Mouse (Mus musculus): ENCODE data around the gene Cib4.

GRCm38 (mm10) chr5:30554981-30555380, 9.3 kb upstream of the Cib4 start:
- TF ChIP-seq CTCF (IDR thresholded peaks at IDR 0.05; ENCODE audit: borderline replicate concordance, control insufficient read depth, extremely low read depth, insufficient read depth, low read length, poor library complexity) (no peak), POLR2A (IDR thresholded peaks at IDR 0.05; ENCODE audit: control insufficient read depth, extremely low read depth, insufficient read depth, low read length, poor library complexity) (no peak)

Measured in thymus, adult 2 months (tissue).